9 mouse cellular contexts compared by ENCODE assay signal in genomic region chr9:13652917-13653316, GRCm38 (mm10).
A peak's percentile ranks its signal among the peaks of the same experiment; 100 is the strongest.
DNase-seq lines count a peak whose midpoint lies in the region; ATAC-seq lines count a peak whose summit lies in the region.
"Had no signal": no experiment of that assay in that cellular context is flagged by ENCODE, and none has a peak within 500 bp of the region (broad histone marks: within the 10 kb centered on the region; RNA-seq: fewer than 3 reads in every experiment).

No protein-coding gene starts in this region.

- no peaks in the 10 kb centered on the region for H3K27me3 ChIP-seq in heart, embryonic 16.5 days (ENCODE audit: control insufficient read depth, insufficient read depth, low read length)
- H3K27me3 ChIP-seq in heart, embryonic 10.5 days (ENCODE audit: insufficient read depth, poor library complexity, severe bottlenecking) = no peaks in the 10 kb centered on the region
- no peaks in the 10 kb centered on the region for H3K27me3 ChIP-seq in hindbrain, embryonic 14.5 days (ENCODE audit: control insufficient read depth, insufficient read depth, low read length)
- H3K27me3 ChIP-seq in midbrain, embryonic 13.5 days = no peaks in the 10 kb centered on the region
- H3K27me3 ChIP-seq: liver, embryonic 15.5 days had no signal

- peak; percentile 49 for ATAC-seq in heart, embryonic 16.5 days (replicated peaks; ENCODE audit: extremely low read depth, insufficient read depth, low FRiP score)
- ATAC-seq in hindbrain, embryonic 14.5 days (ENCODE audit: low FRiP score) = peak; percentile 86
- ATAC-seq in midbrain, embryonic 13.5 days = peak; percentile 88

- no peak overlapping the region for H3K9ac ChIP-seq in heart, embryonic 16.5 days (ENCODE audit: low read length)
- H3K9ac ChIP-seq in hindbrain, embryonic 14.5 days = 0 out of 2 replicates have a peak overlapping the region, but pooled peaks have one; percentile 18
- no peak overlapping the region for H3K9ac ChIP-seq in midbrain, embryonic 13.5 days (replicated peaks)
- H3K9ac ChIP-seq: liver, embryonic 15.5 days had no signal

- peak overlapping the region; percentile 24; the same call in 1 of the 2 replicates for H3K4me2 ChIP-seq in heart, embryonic 16.5 days (ENCODE audit: low read depth, low read length)
- peak overlapping the region; percentile 20 for H3K4me2 ChIP-seq in hindbrain, embryonic 14.5 days (replicated peaks)
- H3K4me2 ChIP-seq in midbrain, embryonic 13.5 days (replicated peaks) = peak overlapping the region; percentile 32
- H3K4me2 ChIP-seq: liver, embryonic 15.5 days had no signal

- DNase-seq in heart, embryonic 10.5 days (ENCODE audit: low spot score) = no peak
- peak; percentile 47 for DNase-seq in CD4-positive helper T cell, adult 2 months (ENCODE audit: low read depth, low spot score)
- DNase-seq in brain, embryonic 18.5 days (ENCODE audit: low read depth, low spot score) = peak; percentile 49
- DNase-seq in hindbrain, embryonic 14.5 days (ENCODE audit: low spot score) = peak; percentile 86
- no peak for DNase-seq in testis, postnatal 10 days (ENCODE audit: low spot score)
- no peak for DNase-seq in ovary, postnatal 10 days (ENCODE audit: low spot score)

- 26% methylated on average over 3 of the region's 3 CpGs for WGBS in heart, embryonic 16.5 days
- WGBS in heart, embryonic 10.5 days = 42% methylated on average over 3 of the region's 3 CpGs
- WGBS in hindbrain, embryonic 14.5 days = 34% methylated on average over 3 of the region's 3 CpGs
- 17% methylated on average over 3 of the region's 3 CpGs for WGBS in midbrain, embryonic 13.5 days

- no peak overlapping the region for H3K27ac ChIP-seq in heart, embryonic 16.5 days (ENCODE audit: low read length)
- H3K27ac ChIP-seq in heart, embryonic 10.5 days = no peak overlapping the region
- peak overlapping the region; percentile 66 for H3K27ac ChIP-seq in hindbrain, embryonic 14.5 days
- peak overlapping the region; percentile 77 for H3K27ac ChIP-seq in midbrain, embryonic 13.5 days
- H3K27ac ChIP-seq: liver, embryonic 15.5 days had no signal

- no peaks in the 10 kb centered on the region for H3K36me3 ChIP-seq in heart, embryonic 16.5 days (ENCODE audit: control insufficient read depth, insufficient read depth)
- H3K36me3 ChIP-seq in heart, embryonic 10.5 days = no peaks in the 10 kb centered on the region
- no peaks in the 10 kb centered on the region for H3K36me3 ChIP-seq in hindbrain, embryonic 14.5 days (replicated peaks; ENCODE audit: control insufficient read depth, insufficient read depth)
- no peaks in the 10 kb centered on the region for H3K36me3 ChIP-seq in midbrain, embryonic 13.5 days
- H3K36me3 ChIP-seq: liver, embryonic 15.5 days had no signal

- peaks cover 4% of the 10 kb centered on the region; the same call in 1 of the 2 replicates for H3K4me1 ChIP-seq in heart, embryonic 16.5 days (ENCODE audit: control insufficient read depth, insufficient read depth, low read length)
- peaks cover 6% of the 10 kb centered on the region; the same call in 1 of the 2 replicates for H3K4me1 ChIP-seq in heart, embryonic 10.5 days
- peaks cover 8% of the 10 kb centered on the region; the same call in 1 of the 2 replicates for H3K4me1 ChIP-seq in hindbrain, embryonic 14.5 days (replicated peaks; ENCODE audit: control insufficient read depth, insufficient read depth, low read length)
- H3K4me1 ChIP-seq in midbrain, embryonic 13.5 days (replicated peaks) = peaks cover 16% of the 10 kb centered on the region
- H3K4me1 ChIP-seq: liver, embryonic 15.5 days had no signal

- no peak overlapping the region for H3K4me3 ChIP-seq in heart, embryonic 16.5 days (ENCODE audit: low read length)
- H3K4me3 ChIP-seq in heart, embryonic 10.5 days = no peak overlapping the region
- no peak overlapping the region for H3K4me3 ChIP-seq in hindbrain, embryonic 14.5 days (replicated peaks; ENCODE audit: low read length)
- no peak overlapping the region for H3K4me3 ChIP-seq in midbrain, embryonic 13.5 days (replicated peaks)
- H3K4me3 ChIP-seq: liver, embryonic 15.5 days had no signal

- no peaks in the 10 kb centered on the region for H3K9me3 ChIP-seq in heart, embryonic 16.5 days (replicated peaks; ENCODE audit: control insufficient read depth, low read length)
- no peaks in the 10 kb centered on the region for H3K9me3 ChIP-seq in heart, embryonic 10.5 days
- no peaks in the 10 kb centered on the region for H3K9me3 ChIP-seq in hindbrain, embryonic 14.5 days (ENCODE audit: control insufficient read depth, low read length)
- H3K9me3 ChIP-seq in midbrain, embryonic 13.5 days = no peaks in the 10 kb centered on the region
- H3K9me3 ChIP-seq: liver, embryonic 15.5 days had no signal

Comparison
In these comparisons a context has a peak if more than half of its experiments do, and no peak if none do; other contexts are left out.
1. H3K27ac ChIP-seq: peak in hindbrain, embryonic 14.5 days (single experiment) and midbrain, embryonic 13.5 days (single experiment); none in heart, embryonic 16.5 days (single experiment) and heart, embryonic 10.5 days (single experiment).
2. DNase-seq: peak in CD4-positive helper T cell, adult 2 months (single experiment), brain, embryonic 18.5 days (single experiment) and hindbrain, embryonic 14.5 days (single experiment); none in heart, embryonic 10.5 days (single experiment), testis, postnatal 10 days (single experiment) and ovary, postnatal 10 days (single experiment).
3. Peak in every context shown above with its lines, with median percentiles within 50 percentile points of each other: ATAC-seq and H3K4me2 ChIP-seq.